Mouse (Mus musculus): ENCODE measurements around the gene Gpd2. TPM values are rescaled to one million over a fixed set of nuclear protein-coding genes. Genes with fewer than 3 reads are reported as not detected.

Gpd2 gene
- total RNA-seq, 1 experiment from 2014 or later = 38.4 TPM

GRCm38 (mm10) chr2:57269690-57270435, 32.4 kb downstream of the Gpd2 start:
- ATAC-seq (replicated peaks in 1 of 2; ENCODE audit: insufficient read depth in 1 of 2, low FRiP score in 2 of 2, low TSS enrichment in 1 of 2, low read depth in 1 of 2, poor library complexity in 2 of 2, severe bottlenecking in 2 of 2) = no peak

GRCm38 (mm10) chr2:57280190-57280723, 42.8 kb downstream of the Gpd2 start:
- no peak for ATAC-seq (replicated peaks in 1 of 2; ENCODE audit: insufficient read depth in 1 of 2, low FRiP score in 2 of 2, low TSS enrichment in 1 of 2, low read depth in 1 of 2, poor library complexity in 2 of 2, severe bottlenecking in 2 of 2)

DNA sequence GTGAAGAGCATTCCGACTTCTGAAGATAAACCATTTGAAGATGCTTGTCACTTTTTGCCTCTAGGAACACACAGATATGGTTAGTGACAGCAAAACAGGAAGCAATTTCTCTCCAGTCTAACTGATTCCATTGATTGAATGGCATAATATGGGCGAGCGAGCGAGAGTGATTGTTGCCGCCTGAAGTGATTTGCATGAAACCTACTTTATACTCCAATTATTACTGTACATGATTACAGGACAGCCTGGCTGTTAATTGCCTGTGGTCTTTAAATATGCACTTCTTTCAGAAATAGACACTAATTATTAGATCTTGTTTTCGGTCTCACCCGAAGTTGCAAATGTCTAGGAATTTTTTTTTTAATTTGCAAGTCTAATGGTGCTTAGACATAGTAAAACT, 46.4 kb downstream of the Gpd2 start:
- no peak for ATAC-seq (replicated peaks in 1 of 2; ENCODE audit: insufficient read depth in 1 of 2, low FRiP score in 2 of 2, low TSS enrichment in 1 of 2, low read depth in 1 of 2, poor library complexity in 2 of 2, severe bottlenecking in 2 of 2)

DNA sequence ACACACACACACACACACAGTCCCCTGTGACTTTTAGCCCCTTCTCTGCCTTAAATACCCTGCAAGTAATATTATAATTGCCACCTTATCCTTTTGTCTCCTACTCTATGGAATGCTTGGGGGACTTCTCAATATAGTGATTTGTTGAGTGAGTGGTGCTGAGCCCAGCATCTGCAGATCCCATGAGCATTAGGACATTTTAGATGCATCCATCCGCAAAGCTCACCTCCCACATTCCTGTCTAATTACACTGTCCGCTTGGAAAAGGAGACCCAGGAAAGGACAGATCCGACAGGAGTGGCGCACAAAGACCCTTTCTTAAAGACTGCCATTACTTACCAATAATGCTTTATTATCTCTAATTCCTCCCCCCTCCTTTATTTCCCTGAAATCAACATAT, 47.8 kb downstream of the Gpd2 start:
- no peak for ATAC-seq (replicated peaks in 1 of 2; ENCODE audit: insufficient read depth in 1 of 2, low FRiP score in 2 of 2, low TSS enrichment in 1 of 2, low read depth in 1 of 2, poor library complexity in 2 of 2, severe bottlenecking in 2 of 2)

DNA sequence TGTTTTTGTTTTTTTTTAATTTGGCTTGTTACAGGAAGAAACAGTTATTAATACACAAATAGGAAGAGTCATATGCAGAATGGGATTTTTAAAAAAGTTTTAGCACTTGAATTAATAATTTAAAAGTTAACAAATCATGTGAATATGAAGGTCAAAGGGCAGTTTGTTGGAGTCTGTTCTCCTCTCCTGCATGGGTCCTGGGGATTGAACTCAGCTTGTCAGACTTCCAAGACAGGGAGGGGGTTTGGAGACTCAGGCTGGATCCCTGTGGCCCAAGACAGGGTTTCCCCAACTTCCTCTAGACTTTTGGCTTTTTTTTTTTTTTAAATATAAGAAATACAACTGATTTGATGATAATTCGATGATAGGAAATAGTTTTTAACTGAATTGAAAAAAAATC, 50.6 kb downstream of the Gpd2 start:
- no peak; a peak in 1 of 4 replicates for ATAC-seq (replicated peaks in 1 of 2; ENCODE audit: insufficient read depth in 1 of 2, low FRiP score in 2 of 2, low TSS enrichment in 1 of 2, low read depth in 1 of 2, poor library complexity in 2 of 2, severe bottlenecking in 2 of 2)

DNA sequence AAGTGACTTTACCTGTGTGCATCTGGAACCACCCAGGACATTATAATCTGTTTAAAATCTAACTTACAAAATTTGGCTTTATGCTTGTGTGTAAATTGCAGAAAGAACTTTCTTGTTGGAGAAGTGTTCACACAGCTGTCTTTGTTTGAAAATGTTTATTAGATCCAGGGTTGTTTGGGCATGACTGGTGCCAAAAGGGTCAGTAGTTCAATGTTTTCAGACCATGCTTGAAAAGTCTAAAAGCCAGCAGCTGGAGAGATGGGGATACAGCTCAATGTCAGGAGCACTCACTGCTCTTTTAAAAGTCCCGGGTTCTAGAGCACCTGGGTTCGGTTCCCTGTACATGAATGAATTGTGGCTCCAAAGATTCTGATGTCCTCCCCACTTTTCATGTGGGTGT, 56.1 kb downstream of the Gpd2 start:
- no peak for ATAC-seq (replicated peaks in 1 of 2; ENCODE audit: insufficient read depth in 1 of 2, low FRiP score in 2 of 2, low TSS enrichment in 1 of 2, low read depth in 1 of 2, poor library complexity in 2 of 2, severe bottlenecking in 2 of 2)

DNA sequence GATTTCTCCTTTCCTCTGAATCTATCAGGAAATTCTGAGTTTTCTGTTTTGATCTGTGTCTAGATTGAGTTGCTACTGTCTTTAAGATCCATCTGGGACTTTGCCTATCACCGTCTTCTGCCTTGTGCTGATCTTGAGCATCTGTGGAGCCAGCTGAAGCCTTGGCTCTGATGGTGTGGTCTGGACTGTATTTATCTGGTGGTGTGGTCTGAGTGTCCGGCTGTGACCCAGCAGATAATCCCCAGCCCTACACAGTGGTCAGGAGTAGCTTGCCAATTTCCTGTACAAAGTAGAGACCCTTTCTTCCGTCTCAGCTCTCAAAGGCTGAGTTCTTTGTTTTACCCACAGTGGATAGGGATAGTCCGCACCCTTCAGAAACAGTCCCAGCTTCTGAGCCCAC, 58.6 kb downstream of the Gpd2 start:
- peak in 1 of 2 experiments; percentile 47; a peak in 3 of 4 replicates for ATAC-seq (replicated peaks in 1 of 2; ENCODE audit: insufficient read depth in 1 of 2, low FRiP score in 2 of 2, low TSS enrichment in 1 of 2, low read depth in 1 of 2, poor library complexity in 2 of 2, severe bottlenecking in 2 of 2)

DNA sequence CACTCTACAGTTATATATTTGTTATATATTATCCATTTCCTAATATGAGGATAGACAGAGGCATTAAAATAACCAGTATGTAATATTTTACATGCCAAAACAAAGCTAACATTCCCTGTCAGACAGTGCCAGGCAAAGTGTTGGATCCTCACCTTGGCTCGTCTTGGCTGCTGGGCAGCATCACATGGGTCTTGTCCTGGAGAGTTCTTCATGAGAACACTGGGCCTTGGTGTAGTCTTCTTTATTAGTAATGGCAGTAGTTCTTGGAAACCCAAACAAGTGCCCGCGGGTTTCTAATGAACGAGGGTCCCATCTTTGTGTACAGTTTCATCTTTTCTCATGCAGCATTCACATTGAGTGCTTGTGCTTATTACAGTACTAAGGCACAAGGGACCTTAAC, 59.8 kb downstream of the Gpd2 start:
- ATAC-seq (replicated peaks in 1 of 2; ENCODE audit: insufficient read depth in 1 of 2, low FRiP score in 2 of 2, low TSS enrichment in 1 of 2, low read depth in 1 of 2, poor library complexity in 2 of 2, severe bottlenecking in 2 of 2) = no peak

GRCm38 (mm10) chr2:57301539-57301938, 64.1 kb downstream of the Gpd2 start:
- peak; percentile 33 to 61; a peak in 2 of 4 replicates for ATAC-seq (replicated peaks in 1 of 2; ENCODE audit: insufficient read depth in 1 of 2, low FRiP score in 2 of 2, low TSS enrichment in 1 of 2, low read depth in 1 of 2, poor library complexity in 2 of 2, severe bottlenecking in 2 of 2)

DNA sequence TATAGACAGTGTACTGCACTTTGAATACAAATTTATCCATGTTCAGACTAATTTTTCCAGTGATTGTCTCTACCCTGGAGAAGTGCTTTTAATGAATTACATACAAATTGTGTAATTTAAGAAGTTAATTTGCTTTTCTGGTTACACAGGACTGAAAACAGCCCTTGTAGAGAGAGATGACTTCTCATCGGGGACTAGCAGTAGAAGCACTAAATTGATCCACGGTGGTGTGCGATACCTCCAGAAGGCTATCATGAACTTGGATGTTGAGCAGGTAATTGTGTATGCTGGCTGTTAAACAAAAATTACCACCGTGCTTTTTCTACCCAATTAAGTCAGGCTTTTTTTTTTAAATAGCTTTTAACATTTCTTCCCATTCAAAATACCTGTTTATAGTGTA, 66.8 kb downstream of the Gpd2 start:
- ATAC-seq (replicated peaks in 1 of 2; ENCODE audit: insufficient read depth in 1 of 2, low FRiP score in 2 of 2, low TSS enrichment in 1 of 2, low read depth in 1 of 2, poor library complexity in 2 of 2, severe bottlenecking in 2 of 2) = no peak

GRCm38 (mm10) chr2:57312268-57312797, 74.9 kb downstream of the Gpd2 start:
- ATAC-seq (replicated peaks in 1 of 2; ENCODE audit: insufficient read depth in 1 of 2, low FRiP score in 2 of 2, low TSS enrichment in 1 of 2, low read depth in 1 of 2, poor library complexity in 2 of 2, severe bottlenecking in 2 of 2) = no peak

GRCm38 (mm10) chr2:57316055-57316454, 78.6 kb downstream of the Gpd2 start:
- peak; percentile 27 to 76; a peak in 3 of 4 replicates for ATAC-seq (replicated peaks in 1 of 2; ENCODE audit: insufficient read depth in 1 of 2, low FRiP score in 2 of 2, low TSS enrichment in 1 of 2, low read depth in 1 of 2, poor library complexity in 2 of 2, severe bottlenecking in 2 of 2)

GRCm38 (mm10) chr2:57318336-57318735, 80.9 kb downstream of the Gpd2 start:
- ATAC-seq (replicated peaks in 1 of 2; ENCODE audit: insufficient read depth in 1 of 2, low FRiP score in 2 of 2, low TSS enrichment in 1 of 2, low read depth in 1 of 2, poor library complexity in 2 of 2, severe bottlenecking in 2 of 2) = no peak

DNA sequence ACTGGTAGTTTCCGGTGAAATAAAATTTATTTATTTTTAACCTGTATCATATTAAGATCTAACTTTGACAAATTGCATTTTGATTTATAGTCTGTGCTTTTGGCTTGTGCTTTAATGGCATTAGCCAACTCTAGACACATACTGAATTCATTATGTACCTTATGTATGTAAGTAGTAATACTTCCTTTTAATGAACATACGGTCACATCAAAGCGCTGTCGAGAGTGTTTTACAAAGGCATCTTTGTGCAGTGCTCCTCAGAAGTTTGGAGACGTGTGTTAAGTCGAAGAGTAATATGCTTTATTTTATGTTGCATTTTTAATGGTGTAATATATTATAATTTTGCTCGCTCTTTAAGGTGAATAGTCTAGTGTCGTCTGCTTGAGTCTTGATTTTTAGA, 88.7 kb downstream of the Gpd2 start:
- ATAC-seq (replicated peaks in 1 of 2; ENCODE audit: insufficient read depth in 1 of 2, low FRiP score in 2 of 2, low TSS enrichment in 1 of 2, low read depth in 1 of 2, poor library complexity in 2 of 2, severe bottlenecking in 2 of 2) = no peak

GRCm38 (mm10) chr2:57329327-57329726, 91.9 kb downstream of the Gpd2 start:
- ATAC-seq (replicated peaks in 1 of 2; ENCODE audit: insufficient read depth in 1 of 2, low FRiP score in 2 of 2, low TSS enrichment in 1 of 2, low read depth in 1 of 2, poor library complexity in 2 of 2, severe bottlenecking in 2 of 2) = no peak

- ATAC-seq (replicated peaks in 1 of 2; ENCODE audit: insufficient read depth in 1 of 2, low FRiP score in 2 of 2, low TSS enrichment in 1 of 2, low read depth in 1 of 2, poor library complexity in 2 of 2, severe bottlenecking in 2 of 2) = peak; percentile 93 to 96
Measured at GRCm38 (mm10) chr2:57330812-57331211, 93.4 kb downstream of the Gpd2 start.

DNA sequence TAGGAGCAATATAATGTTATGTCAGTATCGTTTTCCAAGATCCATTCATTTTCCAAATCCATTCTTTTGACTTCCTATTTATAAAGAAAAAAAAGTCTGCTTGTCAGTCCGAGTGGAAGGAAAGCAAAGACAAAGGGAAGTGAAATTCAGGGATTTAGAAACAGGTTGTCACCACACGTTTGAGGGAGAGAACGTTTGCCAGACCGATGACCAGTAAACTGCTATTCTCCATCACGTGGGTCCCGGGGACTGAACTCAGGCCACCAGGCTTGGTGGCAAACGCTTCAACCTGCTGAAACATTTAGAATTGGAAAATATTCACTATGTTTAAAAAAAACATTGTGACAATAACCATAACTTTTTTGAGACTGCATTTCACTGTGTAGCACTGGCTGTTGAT, 93.8 kb downstream of the Gpd2 start:
- no peak for ATAC-seq (replicated peaks in 1 of 2; ENCODE audit: insufficient read depth in 1 of 2, low FRiP score in 2 of 2, low TSS enrichment in 1 of 2, low read depth in 1 of 2, poor library complexity in 2 of 2, severe bottlenecking in 2 of 2)

DNA sequence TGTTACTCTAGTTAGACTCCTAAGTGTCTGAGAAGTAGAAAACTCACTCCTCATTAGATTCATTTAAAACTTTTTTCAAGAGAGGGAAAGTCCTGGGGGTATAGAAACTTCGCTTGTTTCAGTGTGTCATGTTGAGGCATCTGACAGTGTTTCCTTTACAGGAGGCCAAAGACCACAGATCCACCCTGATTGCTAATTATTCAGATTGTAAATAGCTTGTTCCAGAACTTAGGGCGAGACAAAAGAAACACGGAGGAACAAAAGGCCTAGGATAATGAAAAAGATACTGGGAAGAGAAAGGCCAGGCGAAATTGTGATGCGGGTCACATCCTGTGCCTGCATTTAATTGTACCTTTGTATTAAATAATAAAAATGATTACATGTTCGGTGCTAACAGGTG, 96.0 kb downstream of the Gpd2 start:
- ATAC-seq (replicated peaks in 1 of 2; ENCODE audit: insufficient read depth in 1 of 2, low FRiP score in 2 of 2, low TSS enrichment in 1 of 2, low read depth in 1 of 2, poor library complexity in 2 of 2, severe bottlenecking in 2 of 2) = no peak

DNA sequence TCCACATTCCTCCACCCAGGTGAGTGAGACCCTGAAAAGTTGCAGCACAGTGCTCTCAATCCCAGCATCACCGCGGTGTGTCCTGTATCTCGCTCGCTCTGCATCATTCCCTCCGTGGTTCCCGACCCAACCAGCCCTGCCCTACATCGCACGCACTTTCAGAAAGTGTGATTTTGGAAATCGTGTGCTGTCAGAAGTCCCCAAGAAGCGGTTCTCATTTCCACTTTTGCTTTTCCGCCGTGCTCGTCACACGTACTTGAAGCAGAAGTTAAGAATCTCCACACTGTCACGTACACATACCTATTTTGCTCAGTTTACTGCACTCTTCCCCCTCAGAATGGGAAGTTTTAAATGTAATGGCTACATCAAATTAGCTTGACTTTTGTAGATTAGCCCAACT, 98.0 kb downstream of the Gpd2 start:
- ATAC-seq (replicated peaks in 1 of 2; ENCODE audit: insufficient read depth in 1 of 2, low FRiP score in 2 of 2, low TSS enrichment in 1 of 2, low read depth in 1 of 2, poor library complexity in 2 of 2, severe bottlenecking in 2 of 2) = no peak

All from hematopoietic stem cell, adult 5-6 weeks (primary cell).